Comparison of ENCODE assay signal across 8 mouse cellular contexts in the genomic region with DNA sequence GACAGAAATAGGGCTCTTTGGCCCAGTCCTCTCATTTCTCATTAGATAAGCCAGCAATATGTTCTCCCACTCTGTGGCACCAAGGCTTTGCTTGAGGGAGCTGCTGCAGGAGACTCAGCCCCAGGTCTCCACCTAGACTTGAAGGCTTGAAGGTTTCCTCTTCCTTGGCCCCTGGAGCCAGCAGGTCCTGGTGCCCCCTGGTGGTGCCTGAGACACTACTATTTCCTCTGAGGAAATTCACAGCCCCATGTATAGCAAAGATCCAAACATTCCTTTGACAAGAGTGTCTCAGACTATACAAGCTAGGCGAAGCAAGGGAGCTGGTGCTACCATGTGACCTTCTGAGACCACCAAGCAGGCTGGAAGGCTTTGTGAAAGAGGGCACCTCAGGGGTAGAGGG. TPM values are rescaled to one million over a fixed set of nuclear protein-coding genes. Genes with fewer than 3 reads are reported as not detected.
DNase-seq lines count a peak whose midpoint lies in the region; ATAC-seq and TF ChIP-seq lines count a peak whose summit lies in the region.

No protein-coding gene starts in this region.

- H3K4me2 ChIP-seq in forebrain, embryonic 12.5 days, result no peak overlapping the region
- no peak overlapping the region for H3K4me2 ChIP-seq in forebrain, embryonic 13.5 days

- H3K27ac ChIP-seq in forebrain, embryonic 12.5 days, result no peak overlapping the region
- no peak overlapping the region for H3K27ac ChIP-seq in forebrain, embryonic 13.5 days
- H3K27ac ChIP-seq in thymus, adult 2 months (ENCODE audit: control insufficient read depth, insufficient read depth, low read length), result no peak overlapping the region

- peaks cover 11% of the 10 kb centered on the region for H3K4me1 ChIP-seq in forebrain, embryonic 12.5 days
- no peaks in the 10 kb centered on the region for H3K4me1 ChIP-seq in forebrain, embryonic 13.5 days
- no peaks in the 10 kb centered on the region; the same call in 1 of the 2 replicates for H3K4me1 ChIP-seq in thymus, adult 2 months (replicated peaks; ENCODE audit: control insufficient read depth, insufficient read depth, low read length)

- no peaks in the 10 kb centered on the region for H3K9me3 ChIP-seq in forebrain, embryonic 12.5 days
- H3K9me3 ChIP-seq in forebrain, embryonic 13.5 days (replicated peaks), result no peaks in the 10 kb centered on the region

- peak; percentile 33; the same call in 1 of the 2 replicates for ATAC-seq in forebrain, embryonic 12.5 days (ENCODE audit: low FRiP score)
- ATAC-seq in forebrain, embryonic 13.5 days, result no peak
- ATAC-seq in erythroblast, adult 5-6 weeks (replicated peaks; ENCODE audit: low FRiP score, poor library complexity, severe bottlenecking), result peak; percentile 51; the same call in 1 of the 2 replicates
- ATAC-seq in megakaryocyte progenitor cell, adult 5-6 weeks (replicated peaks; ENCODE audit: poor library complexity), result peak; percentile 91

- TF ChIP-seq POLR2A in thymus, adult 2 months (IDR thresholded peaks at IDR 0.05; ENCODE audit: control insufficient read depth, extremely low read depth, insufficient read depth, low read length, poor library complexity), result no peak

- TF ChIP-seq CTCF in thymus, adult 2 months (IDR thresholded peaks at IDR 0.05; ENCODE audit: borderline replicate concordance, control insufficient read depth, extremely low read depth, insufficient read depth, low read length, poor library complexity), result peak; percentile 71; the same call in 1 of the 2 replicates

- H3K27me3 ChIP-seq in forebrain, embryonic 12.5 days, result peaks cover 22% of the 10 kb centered on the region; the same call in 1 of the 2 replicates
- peaks cover 10% of the 10 kb centered on the region for H3K27me3 ChIP-seq in forebrain, embryonic 13.5 days
- no peaks in the 10 kb centered on the region for H3K27me3 ChIP-seq in thymus, adult 2 months (ENCODE audit: control insufficient read depth, insufficient read depth, low read length)

- H3K9ac ChIP-seq in forebrain, embryonic 12.5 days, result no peak overlapping the region
- H3K9ac ChIP-seq in forebrain, embryonic 13.5 days, result no peak overlapping the region

- DNase-seq in 3T3-L1 (ENCODE audit: low read depth, low spot score) (peak; percentile 63), ZHBTc4 (ENCODE audit: low read depth, low spot score) (peak; percentile 86)
- peak; percentile 58 for DNase-seq in kidney, postnatal 14 days
- DNase-seq in thymus, adult 2 months, result peak; percentile 70

- no peak overlapping the region for H3K4me3 ChIP-seq in forebrain, embryonic 12.5 days (replicated peaks)
- H3K4me3 ChIP-seq in forebrain, embryonic 13.5 days, result no peak overlapping the region
- H3K4me3 ChIP-seq in thymus, adult 2 months (ENCODE audit: control insufficient read depth, insufficient read depth, low read length), result no peak overlapping the region

- no peaks in the 10 kb centered on the region for H3K36me3 ChIP-seq in forebrain, embryonic 12.5 days (replicated peaks)
- no peaks in the 10 kb centered on the region for H3K36me3 ChIP-seq in forebrain, embryonic 13.5 days (ENCODE audit: poor library complexity, severe bottlenecking)
- H3K36me3 ChIP-seq in thymus, adult 2 months (ENCODE audit: control insufficient read depth, insufficient read depth, low read length), result no peaks in the 10 kb centered on the region

- 11% methylated on average over 1 of the region's 1 CpGs for WGBS in forebrain, embryonic 12.5 days
- 33% methylated on average over 1 of the region's 1 CpGs for WGBS in forebrain, embryonic 13.5 days
- WGBS in thymus, adult 2 months, result 37% methylated on average over 1 of the region's 1 CpGs

RNA-seq across cellular contexts. Expression of a gene that starts 22.2 kb away (rescaled TPM):
- polyA plus RNA-seq in forebrain, embryonic 12.5 days (2016; fragmentation: Nextera tagmentation; extraction: Ambion mirVana), result 158 and 168 TPM in 2 replicates
- polyA plus RNA-seq in forebrain, embryonic 13.5 days (2015; fragmentation: Nextera tagmentation; extraction: Ambion mirVana), result 186 and 188 TPM in 2 replicates
- 20.4 and 21.9 TPM in 2 replicates for total RNA-seq in erythroblast, adult 5-6 weeks (2015; ENCODE audit: low replicate concordance)
- total RNA-seq in erythroblast, adult 5-6 weeks (2017; ENCODE audit: low replicate concordance), result 1.1 and 9.4 TPM in 2 replicates
- total RNA-seq in megakaryocyte progenitor cell, adult 5-6 weeks (2015), result 60.4 and 75.6 TPM in 2 replicates
- 26.9 and 36.0 TPM in 2 replicates for total RNA-seq in megakaryocyte progenitor cell, adult 5-6 weeks (2017)
- polyA plus RNA-seq in thymus, adult 2 months (2012; rRNA removed), result 72.4 and 89.9 TPM in 2 replicates

RNA-seq across cellular contexts. Expression of a gene that starts 31.1 kb away (rescaled TPM):
- polyA plus RNA-seq in forebrain, embryonic 12.5 days (2016; fragmentation: Nextera tagmentation; extraction: Ambion mirVana), result 116 and 118 TPM in 2 replicates
- polyA plus RNA-seq in forebrain, embryonic 13.5 days (2015; fragmentation: Nextera tagmentation; extraction: Ambion mirVana), result 115 and 120 TPM in 2 replicates
- 6.3 and 19.0 TPM in 2 replicates for total RNA-seq in erythroblast, adult 5-6 weeks (2015; ENCODE audit: low replicate concordance)
- 19.5 and 22.1 TPM in 2 replicates for total RNA-seq in erythroblast, adult 5-6 weeks (2017; ENCODE audit: low replicate concordance)
- 52.9 and 63.3 TPM in 2 replicates for total RNA-seq in megakaryocyte progenitor cell, adult 5-6 weeks (2015)
- total RNA-seq in megakaryocyte progenitor cell, adult 5-6 weeks (2017), result 83.9 and 96.5 TPM in 2 replicates
- 172 and 178 TPM in 2 replicates for polyA plus RNA-seq in thymus, adult 2 months (2012; rRNA removed)
